Mouse (Mus musculus) midbrain, embryonic 14.5 days (tissue): ENCODE results near the gene Bcl2l2. TPM values are rescaled to one million over a fixed set of nuclear protein-coding genes. Genes with fewer than 3 reads are reported as not detected.

ENCODE experiments used
- ATAC-seq: fragments of 200-750 bp; cut with Nextera tagmentation; 2 replicates; pipeline ENCODE4 v1.8.0; 2017; ENCODE audit warnings: moderate number of reproducible peaks, moderate library complexity; ENCODE audit not compliant: low FRiP score, low TSS enrichment
- DNase-seq: peaks from one replicate; pipeline ENCODE4 v3.0.0-alpha.2; 2015
- H3K27ac ChIP-seq: fragments of 300-500 bp; sonication (generic); replicated peaks from 2 replicates; pipeline ENCODE4 v1.5.1; 2014; ENCODE audit warnings: mild to moderate bottlenecking, low read depth, low read length, moderate library complexity
- H3K27me3 ChIP-seq: fragments of 300-500 bp; sonication (generic); 2 replicates; pipeline ENCODE4 v1.6.1; 2014; ENCODE audit warnings: low read length, control low read depth, mixed read lengths; ENCODE audit not compliant: control insufficient read depth, insufficient read depth
- H3K36me3 ChIP-seq: fragments of 300-500 bp; sonication (generic); 2 replicates; pipeline ENCODE4 v1.6.1; 2014; ENCODE audit warnings: low read length, control low read depth; ENCODE audit not compliant: control insufficient read depth, insufficient read depth
- H3K4me1 ChIP-seq: fragments of 300-500 bp; sonication (generic); 2 replicates; pipeline ENCODE4 v1.6.1; 2014; ENCODE audit warnings: mild to moderate bottlenecking, antibody characterized with exemption, low read length, control low read depth; ENCODE audit not compliant: control insufficient read depth, insufficient read depth
- H3K4me2 ChIP-seq: fragments of 300-500 bp; sonication (generic); 2 replicates; pipeline ENCODE4 v1.6.1; 2014; ENCODE audit warnings: mild to moderate bottlenecking, low read length, moderate library complexity
- H3K4me3 ChIP-seq: fragments of 300-500 bp; sonication (generic); replicated peaks from 2 replicates; pipeline ENCODE4 v1.5.1; 2014; ENCODE audit warnings: low read depth, low read length
- H3K9ac ChIP-seq: fragments of 300-500 bp; sonication (generic); replicated peaks from 2 replicates; pipeline ENCODE4 v1.6.1; 2014; ENCODE audit warnings: mild to moderate bottlenecking, low read length, moderate library complexity
- H3K9me3 ChIP-seq: fragments of 300-500 bp; sonication (generic); 2 replicates; pipeline ENCODE4 v1.6.1; 2016; ENCODE audit warnings: low read length, control low read depth, mixed read lengths; ENCODE audit not compliant: control insufficient read depth
- WGBS: fragments of 180-500 bp; shearing (Covaris S2); extraction: QIAGEN DNeasy Blood & Tissue Kit; methylation state at CpG from one replicate; pipeline ENCODE4 v1.1.7; 2014; 5-methylcytosine and 5-hydroxymethylcytosine counted together
- polyA plus RNA-seq: library from polyadenylated mRNA; unstranded; fragments of >200 nt; fragmentation: Nextera tagmentation; extraction: Ambion mirVana; gene quantifications from 2 replicates; pipeline ENCODE4 v1.2.1, GENCODE M21; 2014

Gene Bcl2l2
- polyA plus RNA-seq, 1 experiment from 2014 or later = 5.8 TPM

DNA sequence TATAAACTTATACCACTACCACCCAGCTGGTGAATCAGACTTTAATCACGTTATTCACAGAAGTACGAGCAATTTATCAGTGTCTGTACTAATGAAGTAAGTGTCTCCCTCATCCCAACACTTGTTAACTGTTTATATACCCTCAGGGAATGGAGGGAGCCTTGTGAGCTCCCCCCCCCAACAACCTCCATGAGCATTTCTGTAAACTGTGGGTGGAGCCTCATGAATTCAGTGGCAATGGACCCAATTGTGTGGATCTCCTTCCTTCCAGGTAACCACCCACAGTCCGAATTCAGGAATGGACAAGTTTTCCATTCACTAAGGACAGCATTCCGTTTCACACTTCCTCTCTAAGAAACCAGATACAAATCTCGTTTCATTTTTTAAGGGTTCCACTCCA, 17.6 kb upstream of the Bcl2l2 start:
- ATAC-seq = no peak
- Histone ChIP-seq H3K4me3 (no peak overlapping the region), H3K36me3 (no peaks in the 10 kb centered on the region), H3K4me2 (no peak overlapping the region), H3K27me3 (no peaks in the 10 kb centered on the region), H3K9me3 (no peaks in the 10 kb centered on the region), H3K9ac (no peak overlapping the region), H3K27ac (no peak overlapping the region), H3K4me1 (peaks cover 4% of the 10 kb centered on the region)
- WGBS = 90% methylated on average over 5 of the region's 5 CpGs
- no peak for DNase-seq

DNA sequence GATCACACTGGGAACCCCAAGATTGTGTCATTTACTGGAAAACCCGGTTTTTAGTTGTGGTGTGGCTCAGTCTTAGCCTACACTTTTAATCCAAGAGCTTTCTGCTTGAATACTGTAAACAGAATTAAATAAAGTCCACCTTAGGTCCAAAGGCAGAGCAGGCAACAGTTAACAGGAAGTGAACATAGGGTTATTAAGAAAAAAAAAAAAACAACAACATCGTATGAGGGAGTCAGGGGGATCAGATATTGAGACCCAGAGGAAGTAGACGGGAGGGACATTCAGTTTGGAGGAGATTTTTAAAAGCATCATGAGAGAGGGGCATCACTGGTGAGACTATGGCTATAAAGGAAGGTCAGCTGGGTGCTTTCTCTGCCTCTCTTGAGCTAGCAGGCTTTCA, 16.9 kb upstream of the Bcl2l2 start:
- Histone ChIP-seq H3K27me3 (no peaks in the 10 kb centered on the region), H3K4me1 (peaks cover 4% of the 10 kb centered on the region), H3K27ac (no peak overlapping the region), H3K4me3 (no peak overlapping the region), H3K9ac (no peak overlapping the region), H3K36me3 (no peaks in the 10 kb centered on the region), H3K9me3 (no peaks in the 10 kb centered on the region), H3K4me2 (no peak overlapping the region)
- 73% methylated on average over 3 of the region's 3 CpGs for WGBS
- DNase-seq (no peak), ATAC-seq (no peak)

GRCm38 (mm10) chr14:54866936-54867335, 16.2 kb upstream of the Bcl2l2 start:
- Histone ChIP-seq H3K36me3 (no peaks in the 10 kb centered on the region), H3K4me3 (no peak overlapping the region), H3K27ac (no peak overlapping the region), H3K4me1 (peaks cover 4% of the 10 kb centered on the region), H3K4me2 (no peak overlapping the region), H3K27me3 (no peaks in the 10 kb centered on the region), H3K9me3 (no peaks in the 10 kb centered on the region), H3K9ac (no peak overlapping the region)
- no peak for DNase-seq
- WGBS = 51% methylated on average over 5 of the region's 5 CpGs
- ATAC-seq = no peak

DNA sequence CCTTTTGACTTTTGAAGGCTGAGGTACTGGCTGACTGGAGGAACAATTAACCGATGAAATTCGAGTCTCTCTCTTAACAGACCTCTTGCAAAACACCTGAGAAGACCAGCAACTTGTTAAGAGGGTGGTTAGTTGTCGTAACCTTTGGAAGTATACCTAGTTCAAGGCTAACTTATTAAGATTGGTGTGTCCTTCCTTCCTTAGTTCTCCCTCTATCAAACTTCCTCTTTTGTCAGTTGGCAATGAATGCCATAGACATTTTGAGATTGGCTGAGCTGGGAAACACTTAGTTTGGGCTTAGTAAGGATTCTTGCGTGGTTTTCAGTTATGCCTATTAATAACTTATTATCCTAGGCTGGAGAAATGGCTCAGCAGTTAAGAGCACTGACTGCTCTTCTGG, 15.2 kb upstream of the Bcl2l2 start:
- H3K4me2 ChIP-seq = no peak overlapping the region
- no peak overlapping the region for H3K27ac ChIP-seq
- peaks cover 4% of the 10 kb centered on the region for H3K4me1 ChIP-seq
- no peak overlapping the region for H3K9ac ChIP-seq
- no peaks in the 10 kb centered on the region for H3K9me3 ChIP-seq
- H3K27me3 ChIP-seq = no peaks in the 10 kb centered on the region
- no peak overlapping the region for H3K4me3 ChIP-seq
- no peak for DNase-seq
- ATAC-seq = no peak
- no peaks in the 10 kb centered on the region for H3K36me3 ChIP-seq
- 86% methylated on average over 4 of the region's 4 CpGs for WGBS

- Histone ChIP-seq H3K27me3 (no peaks in the 10 kb centered on the region), H3K27ac (no peak within 1 kb of the TSS), H3K9ac (no peak within 1 kb of the TSS), H3K9me3 (no peaks in the 10 kb centered on the region), H3K36me3 (no peaks in the 10 kb centered on the region), H3K4me1 (peaks cover 7% of the 10 kb centered on the region), H3K4me3 (no peak within 1 kb of the TSS), H3K4me2 (no peak within 1 kb of the TSS)
- ATAC-seq (no peak), DNase-seq (no peak)
- WGBS = 90% methylated on average over 5 of the region's 5 CpGs
Measured at GRCm38 (mm10) chr14:54870861-54871260, 12.3 kb upstream of the Bcl2l2 start, which contains the start of gene Homez. Homez (minus strand) TSS chr14:54870961.

DNA sequence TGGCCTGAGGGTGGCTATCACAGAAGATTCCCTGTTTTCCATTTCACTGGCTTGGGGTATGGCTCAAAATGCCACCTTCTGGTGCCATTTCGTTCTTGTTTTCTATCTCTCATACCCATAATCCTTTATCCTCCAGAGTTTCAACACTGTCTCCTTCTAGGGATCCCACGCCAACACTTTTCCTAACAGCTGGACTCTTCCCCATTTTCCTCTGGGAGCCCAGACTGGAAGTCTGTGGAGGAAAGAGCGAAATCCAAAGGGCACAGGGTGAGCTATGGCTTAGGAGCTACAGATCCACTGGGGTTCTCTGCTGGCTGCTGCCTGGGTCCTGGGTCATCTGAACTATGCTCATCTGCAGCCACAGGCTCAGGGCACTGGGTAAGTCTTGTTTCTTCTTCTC, 9.0 kb upstream of the Bcl2l2 start:
- WGBS = 94% methylated on average over 3 of the region's 3 CpGs
- Histone ChIP-seq H3K9me3 (no peaks in the 10 kb centered on the region), H3K36me3 (no peaks in the 10 kb centered on the region), H3K4me2 (no peak overlapping the region), H3K27me3 (no peaks in the 10 kb centered on the region), H3K9ac (no peak overlapping the region), H3K4me3 (no peak overlapping the region), H3K4me1 (peaks cover 7% of the 10 kb centered on the region), H3K27ac (no peak overlapping the region)
- ATAC-seq (no peak), DNase-seq (no peak)

DNA sequence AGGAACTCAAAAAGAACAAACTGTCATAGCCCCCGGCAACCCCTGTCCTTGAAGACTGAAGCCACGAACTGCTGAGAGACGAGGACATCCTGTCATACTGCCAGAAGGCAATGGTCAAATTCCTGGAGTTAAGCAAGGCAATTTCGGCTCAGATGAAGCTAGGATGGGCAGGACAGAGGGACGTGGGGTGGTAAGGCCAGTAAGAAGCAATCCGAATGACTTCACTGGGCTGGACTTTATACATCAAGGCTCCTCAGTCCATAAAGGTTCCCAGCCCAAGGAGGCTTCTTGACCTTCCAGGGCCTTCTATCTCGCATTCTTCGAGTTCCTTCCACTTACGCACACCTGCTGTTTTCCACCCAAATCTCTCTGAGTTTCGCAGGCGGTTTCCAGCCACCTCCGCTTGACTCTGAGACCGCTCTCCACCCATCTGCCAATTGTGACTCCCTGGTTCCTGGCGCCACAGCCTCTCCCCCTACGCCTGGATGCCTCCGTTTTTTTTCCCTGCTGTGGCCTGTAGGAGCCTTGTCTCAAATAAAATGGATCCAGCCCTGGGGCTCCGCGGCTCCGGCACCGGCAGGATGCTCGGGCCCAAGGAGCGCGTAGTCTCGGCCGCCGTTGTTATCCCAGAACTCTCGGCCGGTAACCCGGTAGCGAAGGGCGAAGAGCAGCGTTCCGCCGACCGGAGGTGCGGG, 7.2 kb upstream of the Bcl2l2 start:
- Histone ChIP-seq H3K9me3 (no peaks in the 10 kb centered on the region), H3K27me3 (no peaks in the 10 kb centered on the region), H3K4me2 (peak overlapping the region; percentile 97), H3K27ac (peak overlapping the region; percentile 95), H3K4me1 (peaks cover 7% of the 10 kb centered on the region), H3K4me3 (peak overlapping the region; percentile 72), H3K9ac (peak overlapping the region; percentile 91), H3K36me3 (no peaks in the 10 kb centered on the region)
- DNase-seq (no peak), ATAC-seq (peak; percentile 32; the same call in 1 of the 2 replicates)
- 2% methylated on average over 36 of the region's 36 CpGs for WGBS

- Histone ChIP-seq H3K9ac (peak overlapping the region; percentile 91), H3K4me2 (peak overlapping the region; percentile 97), H3K4me3 (peak overlapping the region; percentile 72), H3K27me3 (no peaks in the 10 kb centered on the region), H3K27ac (peak overlapping the region; percentile 95), H3K4me1 (peaks cover 7% of the 10 kb centered on the region), H3K9me3 (no peaks in the 10 kb centered on the region), H3K36me3 (no peaks in the 10 kb centered on the region)
- DNase-seq (peak; percentile 97), ATAC-seq (peak; percentile 91)
- 0% methylated on average over 69 of the region's 72 CpGs for WGBS
Measured at GRCm38 (mm10) chr14:54876539-54877047, 6.6 kb upstream of the Bcl2l2 start.
